Mouse (Mus musculus): ENCODE results near the gene Olfr283.
"Not testable (repeated sequence)": the region's sequence is repeated elsewhere in the genome, so short reads cannot be mapped to it uniquely, and the experiment has no call there.

The Olfr283 gene

GRCm38 (mm10) chr15:98380846-98381245 lies at the start of gene Olfr283:
Gene Olfr283 (minus strand): TSS chr15:98380946.
- DNase-seq (ENCODE audit: low read depth in 2 of 2, low spot score in 2 of 2): no peak

- no peak for DNase-seq (ENCODE audit: low read depth in 2 of 2, low spot score in 2 of 2)
Observed at GRCm38 (mm10) chr15:98425188-98425587, 44.4 kb upstream of the Olfr283 start.

- DNase-seq (ENCODE audit: low read depth in 2 of 2, low spot score in 2 of 2): no peak
Observed at GRCm38 (mm10) chr15:98424753-98425152, 44.0 kb upstream of the Olfr283 start.

GRCm38 (mm10) chr15:98424326-98424725 lies 43.6 kb upstream of the Olfr283 start:
- no peak for DNase-seq (ENCODE audit: low read depth in 2 of 2, low spot score in 2 of 2)

- no peak for DNase-seq (ENCODE audit: low read depth in 2 of 2, low spot score in 2 of 2)
Observed at GRCm38 (mm10) chr15:98420897-98421296, 40.2 kb upstream of the Olfr283 start.

GRCm38 (mm10) chr15:98418096-98418495 lies 37.4 kb upstream of the Olfr283 start:
- DNase-seq (ENCODE audit: low read depth in 2 of 2, low spot score in 2 of 2): no peak

GRCm38 (mm10) chr15:98417285-98417684 lies 36.5 kb upstream of the Olfr283 start:
- DNase-seq (ENCODE audit: low read depth in 2 of 2, low spot score in 2 of 2): not testable (repeated sequence)

GRCm38 (mm10) chr15:98416802-98417201 lies 36.1 kb upstream of the Olfr283 start:
- not testable (repeated sequence) for DNase-seq (ENCODE audit: low read depth in 2 of 2, low spot score in 2 of 2)

GRCm38 (mm10) chr15:98415996-98416395 lies 35.2 kb upstream of the Olfr283 start:
- no peak for DNase-seq (ENCODE audit: low read depth in 2 of 2, low spot score in 2 of 2)

- DNase-seq (ENCODE audit: low read depth in 2 of 2, low spot score in 2 of 2): no peak
Observed at GRCm38 (mm10) chr15:98410249-98410648, 29.5 kb upstream of the Olfr283 start.

GRCm38 (mm10) chr15:98409635-98410034 lies 28.9 kb upstream of the Olfr283 start:
- no peak for DNase-seq (ENCODE audit: low read depth in 2 of 2, low spot score in 2 of 2)

GRCm38 (mm10) chr15:98408406-98409060 lies 27.8 kb upstream of the Olfr283 start:
- DNase-seq (ENCODE audit: low read depth in 2 of 2, low spot score in 2 of 2): no peak

GRCm38 (mm10) chr15:98402356-98402755 lies 21.6 kb upstream of the Olfr283 start:
- DNase-seq (ENCODE audit: low read depth in 2 of 2, low spot score in 2 of 2): no peak

- no peak for DNase-seq (ENCODE audit: low read depth in 2 of 2, low spot score in 2 of 2)
Observed at GRCm38 (mm10) chr15:98397136-98397535, 16.4 kb upstream of the Olfr283 start.

- DNase-seq (ENCODE audit: low read depth in 2 of 2, low spot score in 2 of 2): no peak
Observed at GRCm38 (mm10) chr15:98391903-98392187, 11.1 kb upstream of the Olfr283 start.

GRCm38 (mm10) chr15:98391081-98391902 lies 10.5 kb upstream of the Olfr283 start:
- DNase-seq (ENCODE audit: low read depth in 2 of 2, low spot score in 2 of 2): no peak

GRCm38 (mm10) chr15:98389796-98390195 lies 9.1 kb upstream of the Olfr283 start:
- DNase-seq (ENCODE audit: low read depth in 2 of 2, low spot score in 2 of 2): no peak

- DNase-seq (ENCODE audit: low read depth in 2 of 2, low spot score in 2 of 2): no peak
Observed at GRCm38 (mm10) chr15:98387621-98388020, 6.9 kb upstream of the Olfr283 start.

- no peak for DNase-seq (ENCODE audit: low read depth in 2 of 2, low spot score in 2 of 2)
Observed at GRCm38 (mm10) chr15:98378209-98378608, 2.5 kb downstream of the Olfr283 start.

- DNase-seq (ENCODE audit: low read depth in 2 of 2, low spot score in 2 of 2): no peak
Observed at GRCm38 (mm10) chr15:98340887-98341286, 39.9 kb downstream of the Olfr283 start, which contains the start of gene Olfr284. Gene Olfr284 (minus strand): TSS chr15:98340987.

Data from CD8-positive naive resting alpha-beta T cell, adult 2 months (primary cell).